Comparison of ENCODE assay signal across 23 mouse cellular contexts in the genomic region with DNA sequence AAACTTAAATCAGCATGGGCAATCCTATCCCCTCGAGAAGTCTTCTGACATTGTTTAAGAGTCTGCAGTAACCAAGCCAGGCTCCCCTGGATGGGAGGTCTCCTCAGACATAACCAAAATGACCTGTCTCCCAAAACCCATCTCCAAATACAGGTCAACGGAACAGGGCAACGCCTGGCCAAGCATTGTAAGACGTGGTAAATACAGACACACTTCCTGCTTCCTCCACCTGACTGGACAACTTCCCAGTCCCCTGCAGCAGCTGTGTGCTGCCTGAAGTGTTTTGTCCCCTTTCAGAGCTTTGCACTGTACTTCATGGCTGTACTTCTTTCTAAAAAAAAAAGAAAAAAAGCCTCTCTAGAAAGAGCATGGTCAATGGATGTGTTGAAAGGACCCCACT. TPM values are rescaled to one million over a fixed set of nuclear protein-coding genes. Genes with fewer than 3 reads are reported as not detected.
A peak's percentile ranks its signal among the peaks of the same experiment; 100 is the strongest.
DNase-seq lines count a peak whose midpoint lies in the region; ATAC-seq and TF ChIP-seq lines count a peak whose summit lies in the region.
"Had no signal": no experiment of that assay in that cellular context is flagged by ENCODE, and none has a peak within 500 bp of the region (broad histone marks: within the 10 kb centered on the region; RNA-seq: fewer than 3 reads in every experiment).

No protein-coding gene starts in this region.

- no peak for TF ChIP-seq CTCF in heart, postnatal 0 days (IDR thresholded peaks at IDR 0.05; ENCODE audit: low read depth)

- H3K27me3 ChIP-seq in intestine, embryonic 14.5 days (replicated peaks; ENCODE audit: control insufficient read depth, insufficient read depth, low read length), result no peaks in the 10 kb centered on the region
- no peaks in the 10 kb centered on the region for H3K27me3 ChIP-seq in intestine, embryonic 15.5 days (replicated peaks)
- H3K27me3 ChIP-seq in lung, embryonic 16.5 days (ENCODE audit: control insufficient read depth, insufficient read depth, low read depth, low read length), result no peaks in the 10 kb centered on the region
- no peaks in the 10 kb centered on the region for H3K27me3 ChIP-seq in heart, postnatal 0 days (ENCODE audit: control insufficient read depth, insufficient read depth, low read length)
- H3K27me3 ChIP-seq in limb, embryonic 10.5 days (ENCODE audit: low read depth, poor library complexity, severe bottlenecking), result no peaks in the 10 kb centered on the region
- H3K27me3 ChIP-seq: hindbrain, embryonic 13.5 days; megakaryocyte, embryonic 14.5 days; midbrain, embryonic 13.5 days had no signal

- ATAC-seq in intestine, embryonic 14.5 days (replicated peaks; ENCODE audit: low FRiP score, low TSS enrichment, low read depth), result no peak
- no peak for ATAC-seq in intestine, embryonic 15.5 days
- no peak for ATAC-seq in lung, embryonic 16.5 days (ENCODE audit: low read depth)
- ATAC-seq in heart, postnatal 0 days (ENCODE audit: insufficient read depth, low read depth), result no peak
- ATAC-seq: forebrain, embryonic 16.5 days; liver, postnatal 0 days; midbrain, embryonic 13.5 days had no signal

- H3K4me1 ChIP-seq in intestine, embryonic 14.5 days (replicated peaks; ENCODE audit: control insufficient read depth, insufficient read depth, low read length), result peaks cover 7% of the 10 kb centered on the region; the same call in 1 of the 2 replicates
- H3K4me1 ChIP-seq in intestine, embryonic 15.5 days (replicated peaks), result 0 out of 2 replicates have a peak, but pooled peaks cover 4% of the 10 kb centered on the region
- no peaks in the 10 kb centered on the region for H3K4me1 ChIP-seq in lung, embryonic 16.5 days (replicated peaks; ENCODE audit: control insufficient read depth, insufficient read depth, low read length)
- no peaks in the 10 kb centered on the region for H3K4me1 ChIP-seq in heart, postnatal 0 days (ENCODE audit: control insufficient read depth, insufficient read depth)
- H3K4me1 ChIP-seq in limb, embryonic 10.5 days, result peaks cover 40% of the 10 kb centered on the region
- H3K4me1 ChIP-seq: megakaryocyte, embryonic 14.5 days had no signal

- no peak overlapping the region for H3K9ac ChIP-seq in intestine, embryonic 14.5 days (ENCODE audit: low read length)
- H3K9ac ChIP-seq in intestine, embryonic 15.5 days, result no peak overlapping the region
- H3K9ac ChIP-seq in lung, embryonic 16.5 days (ENCODE audit: low read length), result no peak overlapping the region
- H3K9ac ChIP-seq in heart, postnatal 0 days (replicated peaks; ENCODE audit: low read depth, low read length), result no peak overlapping the region
- H3K9ac ChIP-seq: hindbrain, embryonic 13.5 days; liver, postnatal 0 days; midbrain, embryonic 13.5 days had no signal

- H3K4me3 ChIP-seq in intestine, embryonic 14.5 days (ENCODE audit: low read depth, low read length), result no peak overlapping the region
- no peak overlapping the region for H3K4me3 ChIP-seq in intestine, embryonic 15.5 days (replicated peaks)
- no peak overlapping the region for H3K4me3 ChIP-seq in lung, embryonic 16.5 days (ENCODE audit: low read length)
- no peak overlapping the region for H3K4me3 ChIP-seq in heart, postnatal 0 days (ENCODE audit: low read depth, low read length)
- H3K4me3 ChIP-seq in limb, embryonic 10.5 days, result no peak overlapping the region
- H3K4me3 ChIP-seq: forebrain, embryonic 10.5 days; hindbrain, embryonic 13.5 days; megakaryocyte, embryonic 14.5 days; midbrain, embryonic 13.5 days had no signal

- no peak for TF ChIP-seq EP300 in heart, postnatal 0 days (IDR thresholded peaks at IDR 0.05; ENCODE audit: low read depth)

- H3K4me2 ChIP-seq in intestine, embryonic 14.5 days (ENCODE audit: low read length), result no peak overlapping the region
- H3K4me2 ChIP-seq in intestine, embryonic 15.5 days (replicated peaks), result no peak overlapping the region
- no peak overlapping the region for H3K4me2 ChIP-seq in lung, embryonic 16.5 days (ENCODE audit: low read depth, low read length)
- no peak overlapping the region for H3K4me2 ChIP-seq in heart, postnatal 0 days (ENCODE audit: low read depth, low read length)
- H3K4me2 ChIP-seq: hindbrain, embryonic 13.5 days; midbrain, embryonic 13.5 days had no signal

- 0 out of 2 replicates have a peak overlapping the region, but pooled peaks have one; percentile 44 for H3K27ac ChIP-seq in intestine, embryonic 14.5 days (ENCODE audit: low read depth)
- H3K27ac ChIP-seq in intestine, embryonic 15.5 days, result no peak overlapping the region
- H3K27ac ChIP-seq in lung, embryonic 16.5 days (ENCODE audit: low read length), result peak overlapping the region; percentile 19; the same call in 1 of the 2 replicates
- H3K27ac ChIP-seq in heart, postnatal 0 days (ENCODE audit: low read depth), result peak overlapping the region; percentile 81
- peak overlapping the region; percentile 50; the same call in 1 of the 2 replicates for H3K27ac ChIP-seq in limb, embryonic 10.5 days
- H3K27ac ChIP-seq: forebrain, embryonic 10.5 days; hindbrain, embryonic 13.5 days; midbrain, embryonic 13.5 days had no signal

- 69% methylated on average over 4 of the region's 4 CpGs for WGBS in intestine, embryonic 14.5 days
- WGBS in intestine, embryonic 15.5 days, result 72% methylated on average over 4 of the region's 4 CpGs
- WGBS in lung, embryonic 16.5 days, result 65% methylated on average over 4 of the region's 4 CpGs
- 63% methylated on average over 4 of the region's 4 CpGs for WGBS in heart, postnatal 0 days
- 93% methylated on average over 4 of the region's 4 CpGs for WGBS in limb, embryonic 10.5 days

- no peaks in the 10 kb centered on the region for H3K9me3 ChIP-seq in intestine, embryonic 14.5 days (ENCODE audit: control insufficient read depth, low read length)
- no peaks in the 10 kb centered on the region for H3K9me3 ChIP-seq in intestine, embryonic 15.5 days
- no peaks in the 10 kb centered on the region for H3K9me3 ChIP-seq in lung, embryonic 16.5 days (ENCODE audit: control insufficient read depth, low read length)
- 0 out of 2 replicates have a peak, but pooled peaks cover 2% of the 10 kb centered on the region for H3K9me3 ChIP-seq in heart, postnatal 0 days (replicated peaks; ENCODE audit: control insufficient read depth, low read length)
- H3K9me3 ChIP-seq in limb, embryonic 10.5 days (replicated peaks), result no peaks in the 10 kb centered on the region
- H3K9me3 ChIP-seq: forebrain, embryonic 10.5 days; hindbrain, embryonic 13.5 days; midbrain, embryonic 13.5 days had no signal

- no peak for DNase-seq in intestine, embryonic 14.5 days (ENCODE audit: low spot score)
- DNase-seq in lung, postnatal 14 days, result no peak
- DNase-seq in heart, postnatal 0 days (ENCODE audit: low spot score), result no peak
- DNase-seq in limb, embryonic 10.5 days (ENCODE audit: low spot score), result no peak
- DNase-seq in left cerebral cortex, adult 9 months (ENCODE audit: low spot score in 2 of 2), result no peak
- DNase-seq: adrenal gland, adult 2 months; cerebellum, adult 11-12 months; cerebellum, postnatal 14 days; gastrocnemius, postnatal 36 days; kidney, adult 9 months; kidney, postnatal 36 days; liver, postnatal 0 days; thymus, adult 18-20 months; thymus, postnatal 36 days had no signal

- H3K36me3 ChIP-seq in intestine, embryonic 14.5 days (ENCODE audit: control insufficient read depth, insufficient read depth, low read length), result no peaks in the 10 kb centered on the region
- H3K36me3 ChIP-seq in intestine, embryonic 15.5 days, result no peaks in the 10 kb centered on the region
- H3K36me3 ChIP-seq in lung, embryonic 16.5 days (ENCODE audit: control insufficient read depth, insufficient read depth, low read length), result no peaks in the 10 kb centered on the region
- H3K36me3 ChIP-seq in heart, postnatal 0 days (replicated peaks; ENCODE audit: control insufficient read depth, insufficient read depth, low read length), result no peaks in the 10 kb centered on the region
- H3K36me3 ChIP-seq in limb, embryonic 10.5 days, result no peaks in the 10 kb centered on the region
- H3K36me3 ChIP-seq: forebrain, embryonic 10.5 days; hindbrain, embryonic 13.5 days; midbrain, embryonic 13.5 days had no signal

RNA-seq across cellular contexts. Expression of a gene that starts 28.1 kb away (rescaled TPM):
- polyA plus RNA-seq in intestine, embryonic 14.5 days (2014; fragmentation: Nextera tagmentation; extraction: Ambion mirVana), result 22.6 and 25.5 TPM in 2 replicates
- polyA plus RNA-seq in intestine, embryonic 15.5 days (2015; fragmentation: Nextera tagmentation; extraction: Ambion mirVana), result 16.3 and 17.0 TPM in 2 replicates
- polyA plus RNA-seq in lung, embryonic 16.5 days (2015; fragmentation: Nextera tagmentation; extraction: Ambion mirVana), result 26.4 and 27.8 TPM in 2 replicates
- 50.6 and 74.8 TPM in 2 replicates for total RNA-seq in heart, postnatal 0 days (2014; rRNA removed; ENCODE audit: low replicate concordance)
- polyA plus RNA-seq in heart, postnatal 0 days (2015; fragmentation: Nextera tagmentation; extraction: Ambion mirVana), result 11.0 and 15.1 TPM in 2 replicates
- 25.9 and 26.9 TPM in 2 replicates for polyA plus RNA-seq in limb, embryonic 10.5 days (2016; fragmentation: Nextera tagmentation; extraction: Ambion mirVana)
- total RNA-seq: MEL; neutrophil, adult 5-6 weeks had no signal
